Mouse (Mus musculus) embryo, embryonic 10.5 days (tissue): ENCODE results near the gene March8.

ENCODE experiments used
- DNase-seq: peaks from one replicate; pipeline ENCODE4 v3.0.0-alpha.2; 2015; ENCODE audit warnings: low spot score

Gene March8

GRCm38 (mm10) chr6:116410436-116410835 is 72.6 kb downstream of the March8 start:
- no peak for DNase-seq

- no peak for DNase-seq
These were observed 73.9 kb downstream of the March8 start for GRCm38 (mm10) chr6:116411716-116412115.

GRCm38 (mm10) chr6:116412546-116413325 is 74.9 kb downstream of the March8 start:
- DNase-seq: no peak

GRCm38 (mm10) chr6:116415126-116415676 is 77.4 kb downstream of the March8 start:
- DNase-seq: no peak

GRCm38 (mm10) chr6:116416000-116416552 is 78.3 kb downstream of the March8 start:
- DNase-seq: no peak

- DNase-seq: peak; percentile 21
These were observed 79.9 kb downstream of the March8 start for GRCm38 (mm10) chr6:116417518-116418315.

GRCm38 (mm10) chr6:116418487-116418886 is 80.7 kb downstream of the March8 start:
- no peak for DNase-seq

- no peak for DNase-seq
These were observed 81.9 kb downstream of the March8 start for GRCm38 (mm10) chr6:116419699-116420098.

- DNase-seq: no peak
These were observed 82.4 kb downstream of the March8 start for GRCm38 (mm10) chr6:116420271-116420670.

GRCm38 (mm10) chr6:116422991-116423390 is 85.2 kb downstream of the March8 start:
- no peak for DNase-seq

GRCm38 (mm10) chr6:116423664-116424063 is 85.8 kb downstream of the March8 start:
- no peak for DNase-seq

- DNase-seq: no peak
These were observed 89.7 kb downstream of the March8 start for GRCm38 (mm10) chr6:116427552-116427951.

GRCm38 (mm10) chr6:116428282-116428681 is 90.5 kb downstream of the March8 start:
- peak; percentile 29 for DNase-seq

- DNase-seq: no peak
These were observed 101.0 kb downstream of the March8 start for GRCm38 (mm10) chr6:116438864-116439263.

- no peak for DNase-seq
These were observed 101.7 kb downstream of the March8 start for GRCm38 (mm10) chr6:116439531-116439930.

- DNase-seq: no peak
These were observed 102.6 kb downstream of the March8 start for GRCm38 (mm10) chr6:116440447-116440846.

GRCm38 (mm10) chr6:116440849-116441248 is 103.0 kb downstream of the March8 start:
- no peak for DNase-seq

GRCm38 (mm10) chr6:116455781-116456180 is 118.0 kb downstream of the March8 start:
- DNase-seq: no peak

- no peak for DNase-seq
These were observed 118.7 kb downstream of the March8 start for GRCm38 (mm10) chr6:116456482-116456881.

GRCm38 (mm10) chr6:116458728-116459127 is 120.9 kb downstream of the March8 start:
- DNase-seq: no peak
